Mouse (Mus musculus) bone marrow, adult 2 months (tissue): ENCODE results near the gene Xcr1. TPM values are rescaled to one million over a fixed set of nuclear protein-coding genes. Genes with fewer than 3 reads are reported as not detected.

Experiments used
- H3K27ac ChIP-seq: fragments of 200-500 bp; 2 replicates; pipeline ENCODE4 v1.5.1; 2012; ENCODE audit warnings: low read depth, mild to moderate bottlenecking, control low read depth, inconsistent platforms, low read length; ENCODE audit not compliant: control insufficient read depth, poor library complexity, insufficient read depth
- H3K4me1 ChIP-seq: fragments of 200-500 bp; 2 replicates; pipeline ENCODE4 v1.6.1; 2011; ENCODE audit warnings: low read length; ENCODE audit not compliant: control insufficient read depth, insufficient read depth
- H3K4me3 ChIP-seq: fragments of 200-500 bp; replicated peaks from 2 replicates; pipeline ENCODE3; 2011; ENCODE audit warnings: mild to moderate bottlenecking, low read depth, low read length, control low read depth; ENCODE audit not compliant: control insufficient read depth
- CTCF ChIP-seq: fragments of 200-500 bp; IDR thresholded peaks from 2 replicates; pipeline ENCODE4 v1.5.1; 2011; ENCODE audit warnings: low read length, control low read depth; ENCODE audit not compliant: control insufficient read depth, insufficient read depth
- POLR2A ChIP-seq: fragments of 200-500 bp; IDR thresholded peaks from 2 replicates; pipeline ENCODE4 v1.6.1; 2011; ENCODE audit warnings: low read depth, mild to moderate bottlenecking, control low read depth, low read length, borderline replicate concordance; ENCODE audit not compliant: control insufficient read depth
- WGBS: fragments of 180-500 bp; shearing (Covaris S2); methylation state at CpG from one replicate; pipeline ENCODE4 v1.1.7; 2018; 5-methylcytosine and 5-hydroxymethylcytosine counted together
- polyA plus RNA-seq: library from polyadenylated mRNA; stranded (reverse); fragments of >200 nt; gene quantifications from 2 replicates; pipeline ENCODE4 v1.2.4, GENCODE M21; 2011; ENCODE audit warnings: low replicate concordance; ENCODE audit not compliant: missing spikeins, insufficient read depth, insufficient read length

Xcr1 gene
- polyA plus RNA-seq, 1 experiment = not detected

- TF ChIP-seq POLR2A (no peak), CTCF (no peak)
- Histone ChIP-seq H3K27ac (no peak overlapping the region), H3K4me3 (no peak overlapping the region), H3K4me1 (no peaks in the 10 kb centered on the region)
- WGBS = 84% methylated on average over 4 of the region's 4 CpGs
Measured at GRCm38 (mm10) chr9:123828916-123829315, 32.9 kb downstream of the Xcr1 start.

- Histone ChIP-seq H3K4me3 (no peak overlapping the region), H3K27ac (no peak overlapping the region), H3K4me1 (no peaks in the 10 kb centered on the region)
- 82% methylated on average over 3 of the region's 3 CpGs for WGBS
- TF ChIP-seq POLR2A = no peak
- TF ChIP-seq CTCF = no peak
Measured at GRCm38 (mm10) chr9:123826631-123827030, 35.2 kb downstream of the Xcr1 start.

- no peak overlapping the region for H3K27ac ChIP-seq
- no peak overlapping the region for H3K4me3 ChIP-seq
- no peak for TF ChIP-seq POLR2A
- no peak for TF ChIP-seq CTCF
- H3K4me1 ChIP-seq = no peaks in the 10 kb centered on the region
- WGBS = 80% methylated on average over 2 of the region's 2 CpGs
Measured at GRCm38 (mm10) chr9:123818601-123819000, 43.2 kb downstream of the Xcr1 start.

GRCm38 (mm10) chr9:123815996-123816395 lies 45.8 kb downstream of the Xcr1 start:
- no peak for TF ChIP-seq CTCF
- TF ChIP-seq POLR2A = no peak
- Histone ChIP-seq H3K4me3 (no peak overlapping the region), H3K4me1 (no peaks in the 10 kb centered on the region), H3K27ac (no peak overlapping the region)
- WGBS = 83% methylated on average over 1 of the region's 1 CpGs

GRCm38 (mm10) chr9:123815444-123815843 lies 46.4 kb downstream of the Xcr1 start:
- Histone ChIP-seq H3K4me3 (no peak overlapping the region), H3K4me1 (no peaks in the 10 kb centered on the region), H3K27ac (no peak overlapping the region)
- TF ChIP-seq POLR2A (no peak), CTCF (no peak)
- 70% methylated on average over 3 of the region's 3 CpGs for WGBS

- no peaks in the 10 kb centered on the region for H3K4me1 ChIP-seq
- H3K4me3 ChIP-seq = no peak overlapping the region
- WGBS = 75% methylated on average over 4 of the region's 4 CpGs
- no peak overlapping the region for H3K27ac ChIP-seq
- no peak for TF ChIP-seq POLR2A
- TF ChIP-seq CTCF = no peak
Measured at GRCm38 (mm10) chr9:123814821-123815220, 47.0 kb downstream of the Xcr1 start.

GRCm38 (mm10) chr9:123814326-123814725 lies 47.5 kb downstream of the Xcr1 start:
- H3K4me3 ChIP-seq = no peak overlapping the region
- WGBS = 37% methylated on average over 2 of the region's 2 CpGs
- H3K4me1 ChIP-seq = no peaks in the 10 kb centered on the region
- no peak for TF ChIP-seq CTCF
- no peak for TF ChIP-seq POLR2A
- H3K27ac ChIP-seq = no peak overlapping the region

GRCm38 (mm10) chr9:123811831-123812230 lies 50.0 kb downstream of the Xcr1 start:
- Histone ChIP-seq H3K27ac (no peak overlapping the region), H3K4me3 (no peak overlapping the region), H3K4me1 (no peaks in the 10 kb centered on the region)
- no peak for TF ChIP-seq CTCF
- no peak for TF ChIP-seq POLR2A
- 44% methylated on average over 3 of the region's 3 CpGs for WGBS

- H3K27ac ChIP-seq = no peak overlapping the region
- no peak for TF ChIP-seq POLR2A
- no peak for TF ChIP-seq CTCF
- 62% methylated on average over 7 of the region's 7 CpGs for WGBS
- no peaks in the 10 kb centered on the region for H3K4me1 ChIP-seq
- no peak overlapping the region for H3K4me3 ChIP-seq
Measured at GRCm38 (mm10) chr9:123808583-123808982, 53.2 kb downstream of the Xcr1 start.
